Mouse (Mus musculus): ENCODE measurements around the gene Ankrd39. TPM values are rescaled to one million over a fixed set of nuclear protein-coding genes. Genes with fewer than 3 reads are reported as not detected.

The Ankrd39 gene
- polyA plus RNA-seq, 1 experiment from 2014 or later, result 23.1 TPM

DNA sequence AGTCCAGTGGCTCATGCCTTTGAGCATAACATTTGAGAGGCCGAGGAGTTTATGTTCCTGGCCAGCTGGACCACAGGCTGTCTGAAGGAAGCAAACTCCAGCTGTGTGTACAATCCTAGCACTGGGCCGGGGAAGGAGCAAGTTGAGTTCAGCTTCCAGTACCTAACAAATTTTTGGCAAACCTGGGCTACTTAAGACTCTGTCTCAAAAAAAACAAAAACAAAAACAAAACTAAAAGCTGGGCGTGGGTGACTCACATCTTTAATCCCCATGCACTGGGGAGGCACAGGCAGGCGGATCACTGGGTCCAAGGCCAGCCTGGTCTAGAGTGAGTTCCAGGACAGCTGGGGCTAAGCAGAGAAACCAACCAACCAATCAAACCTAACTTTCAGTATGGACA, 21.5 kb upstream of the Ankrd39 start:
- ATAC-seq (no peak), DNase-seq (ENCODE audit: low spot score) (no peak)
- H3K4me2 ChIP-seq (replicated peaks; ENCODE audit: low read depth, low read length), result no peak overlapping the region
- H3K4me3 ChIP-seq (ENCODE audit: low read depth, low read length), result no peak overlapping the region
- no peaks in the 10 kb centered on the region for H3K9me3 ChIP-seq (ENCODE audit: low read length)
- no peaks in the 10 kb centered on the region for H3K27me3 ChIP-seq (replicated peaks; ENCODE audit: insufficient read depth, low read length)
- peak overlapping the region; percentile 69 for H3K27ac ChIP-seq (ENCODE audit: low read length)
- H3K36me3 ChIP-seq (ENCODE audit: insufficient read depth, low read length), result no peaks in the 10 kb centered on the region
- TF ChIP-seq CTCF (IDR thresholded peaks at IDR 0.05), result no peak
- TF ChIP-seq EP300 (IDR thresholded peaks at IDR 0.05), result no peak
- peaks cover 21% of the 10 kb centered on the region; the same call in 1 of the 2 replicates for H3K4me1 ChIP-seq (ENCODE audit: insufficient read depth, low read depth, low read length)
- no peak overlapping the region for H3K9ac ChIP-seq (replicated peaks; ENCODE audit: low read depth)
- WGBS, result 56% methylated on average over 4 of the region's 4 CpGs

- H3K27me3 ChIP-seq (replicated peaks; ENCODE audit: insufficient read depth, low read length), result no peaks in the 10 kb centered on the region
- no peak overlapping the region for H3K4me2 ChIP-seq (replicated peaks; ENCODE audit: low read depth, low read length)
- DNase-seq (ENCODE audit: low spot score) (no peak), ATAC-seq (no peak)
- WGBS, result 48% methylated on average over 21 of the region's 21 CpGs
- H3K4me3 ChIP-seq (ENCODE audit: low read depth, low read length), result no peak overlapping the region
- H3K4me1 ChIP-seq (ENCODE audit: insufficient read depth, low read depth, low read length), result peaks cover 18% of the 10 kb centered on the region; the same call in 1 of the 2 replicates
- H3K9ac ChIP-seq (replicated peaks; ENCODE audit: low read depth), result no peak overlapping the region
- H3K36me3 ChIP-seq (ENCODE audit: insufficient read depth, low read length), result no peaks in the 10 kb centered on the region
- no peaks in the 10 kb centered on the region for H3K9me3 ChIP-seq (ENCODE audit: low read length)
- H3K27ac ChIP-seq (ENCODE audit: low read length), result peak overlapping the region; percentile 69; the same call in 1 of the 2 replicates
- no peak for TF ChIP-seq EP300 (IDR thresholded peaks at IDR 0.05)
- no peak for TF ChIP-seq CTCF (IDR thresholded peaks at IDR 0.05)
Measured at GRCm38 (mm10) chr1:36567818-36568603, 20.8 kb upstream of the Ankrd39 start.

- Histone ChIP-seq H3K4me3 (ENCODE audit: low read depth, low read length) (no peak overlapping the region), H3K9me3 (ENCODE audit: low read length) (no peaks in the 10 kb centered on the region), H3K9ac (replicated peaks; ENCODE audit: low read depth) (no peak overlapping the region), H3K4me1 (ENCODE audit: insufficient read depth, low read depth, low read length) (peaks cover 14% of the 10 kb centered on the region; the same call in 1 of the 2 replicates), H3K27me3 (replicated peaks; ENCODE audit: insufficient read depth, low read length) (no peaks in the 10 kb centered on the region), H3K36me3 (ENCODE audit: insufficient read depth, low read length) (no peaks in the 10 kb centered on the region), H3K27ac (ENCODE audit: low read length) (no peak overlapping the region), H3K4me2 (replicated peaks; ENCODE audit: low read depth, low read length) (no peak overlapping the region)
- 21% methylated on average over 2 of the region's 2 CpGs for WGBS
- TF ChIP-seq CTCF (IDR thresholded peaks at IDR 0.05) (no peak), EP300 (IDR thresholded peaks at IDR 0.05) (no peak)
- no peak for DNase-seq (ENCODE audit: low spot score)
- ATAC-seq, result no peak
Measured at GRCm38 (mm10) chr1:36566425-36566824, 19.2 kb upstream of the Ankrd39 start.

DNA sequence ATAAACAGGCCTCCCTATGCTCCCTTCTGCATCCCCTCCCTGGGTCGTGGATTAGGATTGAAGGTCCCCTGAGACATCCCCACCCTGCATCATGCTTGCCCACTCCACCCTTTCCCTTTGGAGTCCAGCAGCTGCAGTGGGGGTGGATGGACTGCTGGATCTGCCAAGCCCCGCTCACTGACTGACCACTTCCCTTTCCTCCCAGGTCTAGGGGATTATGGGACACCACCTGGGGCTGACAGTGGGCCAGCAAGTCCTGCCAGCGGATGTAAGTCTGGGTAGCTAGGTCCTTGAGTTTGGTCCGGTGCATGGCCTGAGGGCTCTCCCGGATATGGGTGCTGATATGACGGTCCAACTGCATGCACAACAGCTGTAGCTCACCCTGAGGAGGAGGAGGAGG, 16.9 kb upstream of the Ankrd39 start:
- TF ChIP-seq EP300 (IDR thresholded peaks at IDR 0.05) (no peak), CTCF (IDR thresholded peaks at IDR 0.05) (no peak)
- no peaks in the 10 kb centered on the region for H3K36me3 ChIP-seq (ENCODE audit: insufficient read depth, low read length)
- no peak overlapping the region for H3K9ac ChIP-seq (replicated peaks; ENCODE audit: low read depth)
- 73% methylated on average over 6 of the region's 6 CpGs for WGBS
- no peaks in the 10 kb centered on the region for H3K27me3 ChIP-seq (replicated peaks; ENCODE audit: insufficient read depth, low read length)
- no peaks in the 10 kb centered on the region for H3K9me3 ChIP-seq (ENCODE audit: low read length)
- DNase-seq (ENCODE audit: low spot score), result no peak
- H3K4me2 ChIP-seq (replicated peaks; ENCODE audit: low read depth, low read length), result no peak overlapping the region
- H3K4me3 ChIP-seq (ENCODE audit: low read depth, low read length), result no peak overlapping the region
- peaks cover 5% of the 10 kb centered on the region for H3K4me1 ChIP-seq (ENCODE audit: insufficient read depth, low read depth, low read length)
- no peak overlapping the region for H3K27ac ChIP-seq (ENCODE audit: low read length)
- ATAC-seq, result no peak

DNA sequence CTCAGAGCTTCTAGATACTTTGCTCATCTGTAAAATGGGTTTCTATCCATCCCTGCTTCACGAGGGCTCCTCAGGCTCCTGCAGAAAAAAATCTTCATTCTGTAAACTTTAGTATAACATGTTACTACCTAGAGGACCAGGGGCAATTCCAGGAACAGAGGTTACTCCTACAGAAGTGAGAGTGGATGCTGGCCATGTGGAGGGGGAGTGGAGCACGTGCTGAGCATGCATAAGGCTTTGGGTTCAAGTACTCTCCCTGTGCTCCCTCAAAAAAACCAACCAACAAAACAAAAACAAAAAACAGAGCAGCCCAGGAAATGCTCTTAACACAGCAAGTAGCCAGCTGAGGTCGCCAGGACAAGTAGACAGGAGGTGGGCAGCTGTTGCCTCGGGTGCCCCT, 16.4 kb upstream of the Ankrd39 start:
- DNase-seq (ENCODE audit: low spot score), result no peak
- Histone ChIP-seq H3K36me3 (ENCODE audit: insufficient read depth, low read length) (no peaks in the 10 kb centered on the region), H3K4me1 (ENCODE audit: insufficient read depth, low read depth, low read length) (peaks cover 6% of the 10 kb centered on the region), H3K4me2 (replicated peaks; ENCODE audit: low read depth, low read length) (no peak overlapping the region), H3K9ac (replicated peaks; ENCODE audit: low read depth) (no peak overlapping the region), H3K27ac (ENCODE audit: low read length) (no peak overlapping the region), H3K4me3 (ENCODE audit: low read depth, low read length) (no peak overlapping the region), H3K9me3 (ENCODE audit: low read length) (no peaks in the 10 kb centered on the region), H3K27me3 (replicated peaks; ENCODE audit: insufficient read depth, low read length) (no peaks in the 10 kb centered on the region)
- WGBS, result 77% methylated on average over 4 of the region's 4 CpGs
- no peak for TF ChIP-seq EP300 (IDR thresholded peaks at IDR 0.05)
- no peak for TF ChIP-seq CTCF (IDR thresholded peaks at IDR 0.05)
- ATAC-seq, result no peak

- Histone ChIP-seq H3K27ac (ENCODE audit: low read length) (no peak overlapping the region), H3K4me1 (ENCODE audit: insufficient read depth, low read depth, low read length) (peaks cover 7% of the 10 kb centered on the region), H3K9ac (replicated peaks; ENCODE audit: low read depth) (no peak overlapping the region), H3K27me3 (replicated peaks; ENCODE audit: insufficient read depth, low read length) (no peaks in the 10 kb centered on the region), H3K4me2 (replicated peaks; ENCODE audit: low read depth, low read length) (no peak overlapping the region), H3K9me3 (ENCODE audit: low read length) (no peaks in the 10 kb centered on the region), H3K36me3 (ENCODE audit: insufficient read depth, low read length) (no peaks in the 10 kb centered on the region), H3K4me3 (ENCODE audit: low read depth, low read length) (no peak overlapping the region)
- WGBS, result 83% methylated on average over 2 of the region's 2 CpGs
- DNase-seq (ENCODE audit: low spot score) (no peak), ATAC-seq (no peak)
- TF ChIP-seq CTCF (IDR thresholded peaks at IDR 0.05), result no peak
- no peak for TF ChIP-seq EP300 (IDR thresholded peaks at IDR 0.05)
Measured at GRCm38 (mm10) chr1:36563197-36563596, 16.0 kb upstream of the Ankrd39 start.
